10 mouse cellular contexts compared by ENCODE assay signal in the genomic region with DNA sequence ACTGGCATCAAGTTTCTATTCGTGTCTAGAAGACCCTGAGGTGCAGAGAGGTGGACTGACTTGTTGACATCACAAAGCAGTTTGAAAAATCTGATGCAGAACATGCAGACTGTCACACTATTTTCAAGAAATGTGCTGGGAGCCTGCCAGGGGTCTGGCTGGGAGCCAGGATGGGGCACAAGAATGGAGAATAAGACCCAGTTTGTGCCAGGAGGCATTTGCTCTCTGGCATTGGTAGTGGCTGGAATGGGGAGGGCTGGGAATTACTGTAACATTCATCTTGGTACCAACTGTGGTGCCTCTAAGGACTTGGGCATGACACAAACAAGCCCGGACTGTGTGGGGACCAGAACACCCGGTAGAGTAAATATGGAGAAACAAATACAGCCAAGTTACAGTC.
DNase-seq lines count a peak whose midpoint lies in the region; TF ChIP-seq lines count a peak whose summit lies in the region.
"Had no signal": no experiment of that assay in that cellular context is flagged by ENCODE, and none has a peak within 500 bp of the region (broad histone marks: within the 10 kb centered on the region; RNA-seq: fewer than 3 reads in every experiment).

No protein-coding gene starts in this region.

- no peak for TF ChIP-seq CTCF in left cerebral cortex, adult 2 months (IDR thresholded peaks at IDR 0.05)

- no peak overlapping the region for H3K4me3 ChIP-seq in left cerebral cortex, adult 2 months
- H3K4me3 ChIP-seq: erythroblast, embryonic 14.5 days; lung, embryonic 15.5 days had no signal

- H3K27ac ChIP-seq in left cerebral cortex, adult 2 months, result peak overlapping the region; percentile 58
- H3K27ac ChIP-seq: kidney, postnatal 0 days; lung, embryonic 15.5 days had no signal

- intact Hi-C loops in left cerebral cortex, adult 2 months (cut with DNase I), result no loop called here

- peak; percentile 2 for DNase-seq in kidney, adult 18-20 months
- no peak for DNase-seq in kidney, adult 9 months
- DNase-seq in brain, adult 2 months (ENCODE audit: low read depth, low spot score), result peak; percentile 56
- DNase-seq in cerebellum, postnatal 10 days, result peak; percentile 84 to 86
- DNase-seq in left cerebral cortex, adult 2 months (ENCODE audit: extremely low spot score in 1 of 2, low spot score in 2 of 2), result peak in 1 of 2 experiments; percentile 40
- DNase-seq in adipocyte (ENCODE audit: low spot score), result no peak
- no peak for DNase-seq in B cell, adult 2 months

Comparison
In these comparisons a context has a peak if more than half of its experiments do, and no peak if none do; other contexts are left out.
1. DNase-seq: peak in kidney, adult 18-20 months (single experiment), brain, adult 2 months (single experiment) and cerebellum, postnatal 10 days (2 of 2); none in kidney, adult 9 months (single experiment), adipocyte (single experiment) and B cell, adult 2 months (0 of 2).